Mouse (Mus musculus) CH12.LX (cell line): ENCODE measurements around the gene Sstr3. TPM values are rescaled to one million over a fixed set of nuclear protein-coding genes. Genes with fewer than 3 reads are reported as not detected.

Experiments
- DNase-seq: peaks from one replicate; pipeline ENCODE4 v3.0.0-alpha.2; 2013; ENCODE audit errors: extremely low read depth
- H3K27ac ChIP-seq: 2 replicates; pipeline ENCODE4 v1.5.1; 2012; ENCODE audit warnings: low read depth, mild to moderate bottlenecking, control low read depth, moderate library complexity; ENCODE audit not compliant: insufficient read depth
- H3K27me3 ChIP-seq: replicated peaks from 2 replicates; pipeline ENCODE3; 2012; ENCODE audit warnings: inconsistent platforms
- H3K36me3 ChIP-seq, 2 experiments: replicated peaks in 1 of 2; 2 replicates each; pipeline versions ENCODE3 to v1.6.1; 2012; ENCODE audit warnings: inconsistent platforms in 1 of 2, low read length in 1 of 2, mild to moderate bottlenecking in 1 of 2, mixed read lengths in 1 of 2, moderate library complexity in 1 of 2; ENCODE audit not compliant: control insufficient read depth in 1 of 2, insufficient read depth in 1 of 2
- H3K4me1 ChIP-seq, 2 experiments: 2 replicates each; pipeline ENCODE4 v1.6.1; 2012; ENCODE audit warnings: inconsistent platforms in 1 of 2, moderate library complexity in 1 of 2; ENCODE audit not compliant: insufficient read depth in 2 of 2, control insufficient read depth in 1 of 2
- H3K4me2 ChIP-seq: 2 replicates; pipeline ENCODE4 v1.6.1; 2012; ENCODE audit warnings: low read depth, mild to moderate bottlenecking, control low read depth; ENCODE audit not compliant: poor library complexity, insufficient read depth, severe bottlenecking
- H3K4me3 ChIP-seq, 3 experiments: fragments of 150-350 bp in 1 of 3; sonication (generic) in 1 of 3; replicated peaks in 1 of 3; 2 replicates each; pipeline versions ENCODE3 to v1.5.1; 2011 to 2012; ENCODE audit warnings: low read depth in 2 of 3, low read length in 2 of 3, mild to moderate bottlenecking in 2 of 3, moderate library complexity in 2 of 3, control low read depth in 1 of 3, improper control_type of control experiment in 1 of 3, inconsistent platforms in 1 of 3, mixed read lengths in 1 of 3; ENCODE audit not compliant: poor library complexity in 1 of 3
- H3K79me2 ChIP-seq: replicated peaks from 2 replicates; pipeline ENCODE4 v1.6.1; 2012; ENCODE audit warnings: mild to moderate bottlenecking, moderate library complexity; ENCODE audit not compliant: control insufficient read depth, poor library complexity, insufficient read depth, severe bottlenecking; ENCODE audit errors: extremely low read depth
- H3K9ac ChIP-seq: 2 replicates; pipeline ENCODE4 v1.6.1; 2012; ENCODE audit warnings: low read depth, mild to moderate bottlenecking, control low read depth, moderate library complexity; ENCODE audit not compliant: insufficient read depth
- H3K9me3 ChIP-seq: replicated peaks from 2 replicates; pipeline ENCODE3; 2012; ENCODE audit warnings: low read length, inconsistent platforms, mixed read lengths
- BHLHE40 ChIP-seq: IDR thresholded peaks from 2 replicates; pipeline ENCODE4 v1.6.1; 2011; ENCODE audit warnings: mild to moderate bottlenecking, low read depth, low read length, improper control_type of control experiment
- CTCF ChIP-seq, 2 experiments: IDR thresholded peaks in 1 of 2; conservative IDR thresholded peaks in 1 of 2; 2 replicates each; pipeline ENCODE4 v1.5.1; 2011 to 2012; ENCODE audit warnings: low read depth in 2 of 2, low read length in 2 of 2, improper control_type of control experiment in 1 of 2, inconsistent platforms in 1 of 2, mild to moderate bottlenecking in 1 of 2, moderate library complexity in 1 of 2
- E2F4 ChIP-seq: IDR thresholded peaks from 2 replicates; pipeline ENCODE4 v1.6.1; 2011; ENCODE audit warnings: low read depth, low read length, improper control_type of control experiment; ENCODE audit not compliant: insufficient replicate concordance
- IRF4 ChIP-seq: IDR thresholded peaks from 2 replicates; pipeline ENCODE4 v1.6.1; 2014; ENCODE audit warnings: low read depth, mild to moderate bottlenecking, inconsistent platforms, low read length, improper control_type of control experiment
- JUND ChIP-seq: conservative IDR thresholded peaks from 2 replicates; pipeline ENCODE4 v1.6.1; 2011; ENCODE audit warnings: low read depth, low read length, improper control_type of control experiment
- KAT2A ChIP-seq: IDR thresholded peaks from 2 replicates; pipeline ENCODE4 v1.6.1; 2012; ENCODE audit warnings: low read length, improper control_type of control experiment, inconsistent platforms; ENCODE audit not compliant: insufficient replicate concordance
- MAZ ChIP-seq: IDR thresholded peaks from 2 replicates; pipeline ENCODE4 v1.6.1; 2012; ENCODE audit warnings: low read depth, mild to moderate bottlenecking, inconsistent platforms, low read length, improper control_type of control experiment, moderate library complexity
- MEF2A ChIP-seq: IDR thresholded peaks from 2 replicates; pipeline ENCODE4 v1.6.1; 2014; ENCODE audit warnings: low read depth, mild to moderate bottlenecking, inconsistent platforms, low read length, improper control_type of control experiment, borderline replicate concordance
- MXI1 ChIP-seq: IDR thresholded peaks from 2 replicates; pipeline ENCODE4 v1.6.1; 2011; ENCODE audit warnings: mild to moderate bottlenecking, low read depth, low read length, improper control_type of control experiment
- RAD21 ChIP-seq: IDR thresholded peaks from 2 replicates; pipeline ENCODE4 v1.6.1; 2011; ENCODE audit warnings: low read depth, mild to moderate bottlenecking, low read length, improper control_type of control experiment, moderate library complexity
- RCOR1 ChIP-seq: conservative IDR thresholded peaks from 2 replicates; pipeline ENCODE4 v1.6.1; 2012; ENCODE audit warnings: low read depth, mild to moderate bottlenecking, inconsistent platforms, low read length, improper control_type of control experiment
- TBP ChIP-seq: conservative IDR thresholded peaks from 2 replicates; pipeline ENCODE4 v1.6.1; 2011; ENCODE audit warnings: low read depth, low read length, improper control_type of control experiment
- USF1 ChIP-seq: IDR thresholded peaks from 2 replicates; pipeline ENCODE4 v1.6.1; 2014; ENCODE audit warnings: low read depth, mild to moderate bottlenecking, inconsistent platforms, low read length, improper control_type of control experiment
- ZC3H11A ChIP-seq: IDR thresholded peaks from 2 replicates; pipeline ENCODE4 v1.6.1; 2012; ENCODE audit warnings: low read depth, mild to moderate bottlenecking, inconsistent platforms, low read length, improper control_type of control experiment
- dilution Hi-C: fragments of 300-500 bp; cut with MboI; formaldehyde crosslinking; loops from 2 replicates; pipeline ENCODE4 v1.14.3; 2020; ENCODE audit warnings: low sequenced_read_pairs; ENCODE audit not compliant: extremely low pct_unique_long_range_greater_than_20kb, extremely low pct_ligation_motif_present
- in situ Hi-C: fragments of 300-500 bp; cut with MboI; formaldehyde crosslinking; loops from 3 replicates; pipeline ENCODE4 v1.14.3; 2019; ENCODE audit warnings: low sequenced_read_pairs, low pct_ligation_motif_present, low pct_unique_long_range_greater_than_20kb, mixed read lengths
- polyA plus RNA-seq: library from polyadenylated mRNA; unstranded; fragments of >175 nt; gene quantifications from 2 replicates; pipeline ENCODE4 v1.2.1, GENCODE M21; 2012; ENCODE audit warnings: low read depth; ENCODE audit not compliant: insufficient read length
- total RNA-seq, 2 experiments: library from RNA; depleted of rRNA; stranded (reverse); fragments of 300-350 nt in 1 of 2; fragments of >200 nt in 1 of 2; gene quantifications; 2 replicates each; pipeline ENCODE4 v1.2.3; 2012 to 2014

The Sstr3 gene
- total and polyA plus RNA-seq, 3 experiments = 0.36 TPM; not detected in 2

- Histone ChIP-seq H3K36me3 (peaks cover 0 to 9% of the 10 kb centered on the region in 2 experiments), H3K9me3 (no peaks in the 10 kb centered on the region)
- in situ Hi-C loops = loop anchor here (10.0 to 25.0 kb wide), 4 partner anchors 87 to 569 kb away; partner anchors contain the start of genes Eif3d and Foxred2
Measured at GRCm38 (mm10) chr15:78531451-78531720, 13.1 kb downstream of the Sstr3 start.

GRCm38 (mm10) chr15:78530671-78531450 is 13.6 kb downstream of the Sstr3 start, which contains the start of gene C1qtnf6:
Gene C1qtnf6, minus strand, starts transcription at chr15:78531416.
- peak within 1 kb of the TSS; percentile 40; the same call in 1 of the 2 replicates for H3K4me2 ChIP-seq
- dilution Hi-C loops = no loop called here
- no peaks in the 10 kb centered on the region for H3K9me3 ChIP-seq
- in situ Hi-C loops = loop anchor here (10.0 to 25.0 kb wide), 4 partner anchors 86 to 569 kb away; partner anchors contain the start of genes Eif3d and Foxred2
- peak within 1 kb of the TSS; percentile 23 to 44 (median 41) for H3K4me3 ChIP-seq
- H3K36me3 ChIP-seq = peaks cover 0 to 14% of the 10 kb centered on the region in 2 experiments
- no peaks in the 10 kb centered on the region for H3K79me2 ChIP-seq
- no peaks in the 10 kb centered on the region for H3K27me3 ChIP-seq
- DNase-seq = no peak
- no peak within 1 kb of the TSS for H3K27ac ChIP-seq
- peaks cover 27 to 53% of the 10 kb centered on the region in 2 experiments for H3K4me1 ChIP-seq
- TF ChIP-seq IRF4 = no peak
- no peak for TF ChIP-seq MXI1
- no peak for TF ChIP-seq ZC3H11A
- TF ChIP-seq USF1 = no peak
- TF ChIP-seq BHLHE40 = no peak
- TF ChIP-seq MEF2A = no peak
- no peak for TF ChIP-seq RCOR1
- TF ChIP-seq E2F4 = no peak
- TF ChIP-seq RAD21 = no peak
- no peak for TF ChIP-seq TBP
- TF ChIP-seq CTCF (conservative IDR thresholded peaks at IDR 0.05 in 1 of 2, IDR thresholded peaks at IDR 0.05 in 1 of 2; ENCODE audit: low read depth in 2 of 2, low read length in 2 of 2) = no peak
- TF ChIP-seq KAT2A = no peak
- no peak for TF ChIP-seq MAZ
- TF ChIP-seq JUND = no peak
- TF ChIP-seq, all 38 proteins: peak for 0
- peak within 1 kb of the TSS; percentile 29; the same call in 1 of the 2 replicates for H3K9ac ChIP-seq

More at GRCm38 (mm10) chr15:78531451-78531720, 13.1 kb downstream of the Sstr3 start:
- no peak overlapping the region for H3K4me2 ChIP-seq
- H3K4me1 ChIP-seq = peaks cover 25 to 49% of the 10 kb centered on the region in 2 experiments
- TF ChIP-seq MXI1 = no peak
- no peak overlapping the region for H3K9ac ChIP-seq
- DNase-seq = no peak
- no peaks in the 10 kb centered on the region for H3K79me2 ChIP-seq
- H3K4me3 ChIP-seq = peak overlapping the region in 1 of 3 experiments; percentile 44
- dilution Hi-C loops = no loop called here
- H3K27me3 ChIP-seq = no peaks in the 10 kb centered on the region
- no peak overlapping the region for H3K27ac ChIP-seq
